Mouse (Mus musculus) c-Kit-negative CD71-positive TER-119-positive erythroid progenitor cells, embryonic 14.5 days (primary cell): Measurements from ENCODE around the gene Pithd1.

Experiments used
- DNase-seq: peaks from one replicate; pipeline ENCODE4 v3.0.0-alpha.2; 2013; ENCODE audit warnings: low read depth, low spot score

The Pithd1 gene

DNA sequence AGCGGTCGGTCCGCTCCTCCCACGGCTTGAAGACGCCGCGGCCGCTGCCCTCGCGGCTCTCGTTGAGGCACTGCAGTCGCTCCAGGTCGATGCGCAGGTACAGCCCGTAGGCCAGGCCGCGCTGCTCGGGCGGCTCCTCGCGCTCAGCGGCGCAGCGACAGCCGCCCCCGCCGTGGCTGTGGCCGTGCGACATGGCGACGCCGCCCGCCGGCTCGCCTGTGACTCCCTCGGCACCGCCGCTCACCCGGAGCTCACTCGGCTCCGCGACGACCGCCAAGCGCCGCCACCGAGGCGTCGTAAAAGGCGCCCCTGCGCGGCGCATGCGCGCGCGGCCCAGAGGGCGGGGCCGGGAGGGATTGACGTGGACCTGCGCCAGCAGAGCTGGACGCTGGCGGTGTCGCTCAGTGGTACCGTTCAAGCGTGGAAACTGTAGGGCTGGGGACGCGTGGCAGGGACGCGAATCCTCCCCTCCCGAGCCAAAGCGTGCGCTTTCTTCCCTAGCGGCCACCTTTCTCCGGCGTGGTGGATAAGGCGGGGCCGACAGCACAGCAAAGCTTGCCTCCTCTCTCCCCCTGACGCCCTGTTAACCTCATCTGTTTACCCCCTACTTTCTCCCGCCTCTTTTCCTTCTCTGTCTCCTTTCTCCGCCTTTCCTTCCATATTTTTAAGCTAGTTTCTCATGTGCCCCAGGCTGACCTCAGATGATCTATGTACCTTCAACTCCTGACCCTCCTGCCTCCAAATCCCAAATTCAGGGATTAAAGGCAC is at the start of gene Pithd1:
Gene Pithd1, minus strand, starts transcription at position 322 of the 768 bp plus-strand sequence.
- DNase-seq = peak; percentile 89

DNA sequence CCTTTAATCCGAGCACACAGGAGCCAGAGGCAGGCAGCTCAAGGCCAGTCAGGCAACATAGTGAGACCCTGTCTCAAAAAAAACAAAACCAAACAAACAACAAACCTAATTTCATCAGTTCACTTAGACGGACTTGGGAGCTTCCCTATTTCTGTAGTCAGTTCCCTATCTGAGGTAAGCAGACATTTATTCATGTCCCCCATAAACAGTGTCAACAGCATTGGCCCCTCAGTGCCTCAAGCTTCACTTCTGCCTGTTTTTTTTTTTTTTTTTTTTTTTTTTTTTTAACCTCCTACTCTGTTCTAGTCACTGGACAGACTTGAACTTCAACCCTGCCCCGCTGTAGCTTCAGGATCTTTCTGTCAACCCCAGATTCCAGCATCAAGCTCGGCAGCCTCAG is 48.0 kb upstream of the Pithd1 start:
- DNase-seq = no peak

DNA sequence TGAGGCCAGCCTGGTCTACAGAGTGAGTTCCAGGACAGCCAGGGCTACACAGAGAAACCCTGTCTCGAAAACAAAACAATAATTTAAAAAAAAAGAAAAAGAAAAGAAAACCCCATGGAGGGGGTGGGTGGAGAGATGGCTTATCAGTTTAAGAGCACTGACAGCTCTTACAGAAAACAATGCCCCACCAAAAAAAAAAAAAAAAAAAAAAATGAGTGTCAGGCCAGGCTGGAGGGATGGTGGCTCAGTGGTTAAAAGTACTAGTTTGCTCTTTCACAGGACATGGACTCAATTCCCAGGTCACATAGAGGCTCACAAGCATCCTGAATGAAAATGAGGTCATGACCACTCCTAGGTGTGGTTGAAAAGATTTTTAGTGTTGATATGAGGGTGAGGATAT is 46.2 kb upstream of the Pithd1 start:
- no peak for DNase-seq

- no peak for DNase-seq
Observed at GRCm38 (mm10) chr4:136030968-136031909, 44.2 kb upstream of the Pithd1 start.

GRCm38 (mm10) chr4:136028689-136029088 is 41.6 kb upstream of the Pithd1 start:
- DNase-seq = peak; percentile 51

GRCm38 (mm10) chr4:136028132-136028564 is 41.1 kb upstream of the Pithd1 start:
- DNase-seq = no peak

GRCm38 (mm10) chr4:136027416-136028131 is 40.5 kb upstream of the Pithd1 start:
- no peak for DNase-seq

DNA sequence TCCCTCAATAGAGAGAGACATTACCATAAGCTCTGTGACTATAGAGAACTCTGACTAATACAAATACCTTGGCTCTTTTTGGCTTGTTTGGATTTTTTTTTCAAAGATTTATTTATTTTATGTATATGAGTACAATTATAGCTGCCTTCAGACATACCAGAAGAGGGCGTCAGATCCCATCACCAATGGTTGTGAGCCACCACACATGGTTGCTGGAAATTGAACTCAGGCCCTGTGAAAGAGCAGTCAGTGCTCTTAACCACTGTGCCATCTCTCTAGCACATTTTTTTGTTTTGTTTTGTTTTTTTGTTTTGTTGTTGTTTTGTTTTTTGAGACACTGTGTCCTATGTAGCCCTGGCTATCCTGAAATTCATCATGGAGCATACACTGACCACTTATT is 38.3 kb upstream of the Pithd1 start:
- DNase-seq = no peak

DNA sequence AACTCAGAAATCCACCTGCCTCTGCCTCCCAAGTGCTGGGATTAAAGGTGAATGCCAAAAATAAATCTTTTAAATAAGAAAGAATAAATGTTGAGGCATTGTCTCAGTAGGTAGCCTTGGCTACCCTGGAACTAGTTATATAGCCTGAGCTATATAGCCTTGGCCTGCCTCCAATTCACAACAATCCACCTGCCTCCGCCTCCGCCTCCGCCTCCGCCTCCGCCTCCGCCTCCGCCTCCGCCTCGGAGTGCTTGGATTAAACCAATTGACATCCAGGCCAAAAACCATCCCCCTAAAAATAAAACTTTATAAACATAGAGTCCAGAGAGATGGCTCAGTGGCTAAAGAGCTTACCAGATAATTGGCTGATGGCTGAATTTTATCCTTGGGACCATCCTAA is 35.9 kb upstream of the Pithd1 start:
- no peak for DNase-seq

DNA sequence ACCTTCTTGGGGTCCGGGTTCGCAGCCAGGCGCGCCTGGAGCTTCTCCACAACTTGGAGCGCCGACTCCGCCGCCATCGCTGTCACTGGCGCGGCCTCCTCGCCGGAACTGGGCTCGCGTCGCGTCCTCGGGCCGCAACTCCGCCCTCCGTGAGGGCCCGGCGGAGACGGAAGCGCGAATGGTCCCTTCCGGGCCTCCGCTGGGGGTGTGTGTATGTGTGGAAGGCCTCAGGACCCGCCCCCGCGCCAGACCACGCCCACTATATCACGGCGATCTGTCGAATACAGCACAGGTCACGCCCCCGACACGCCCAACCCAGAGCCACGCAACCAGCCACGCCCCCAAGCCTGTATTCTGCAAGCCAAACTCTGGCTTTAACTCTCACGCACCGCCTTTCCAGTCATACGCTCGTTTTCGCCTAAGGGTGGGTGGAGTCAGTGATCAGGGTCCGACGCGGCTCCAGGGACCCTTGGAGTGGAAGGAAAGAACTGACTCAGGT is 34.5 kb upstream of the Pithd1 start, which contains the start of gene Eloa:
Gene Eloa, minus strand, starts transcription at position 215 of the 499 bp plus-strand sequence.
- DNase-seq = peak; percentile 99

DNA sequence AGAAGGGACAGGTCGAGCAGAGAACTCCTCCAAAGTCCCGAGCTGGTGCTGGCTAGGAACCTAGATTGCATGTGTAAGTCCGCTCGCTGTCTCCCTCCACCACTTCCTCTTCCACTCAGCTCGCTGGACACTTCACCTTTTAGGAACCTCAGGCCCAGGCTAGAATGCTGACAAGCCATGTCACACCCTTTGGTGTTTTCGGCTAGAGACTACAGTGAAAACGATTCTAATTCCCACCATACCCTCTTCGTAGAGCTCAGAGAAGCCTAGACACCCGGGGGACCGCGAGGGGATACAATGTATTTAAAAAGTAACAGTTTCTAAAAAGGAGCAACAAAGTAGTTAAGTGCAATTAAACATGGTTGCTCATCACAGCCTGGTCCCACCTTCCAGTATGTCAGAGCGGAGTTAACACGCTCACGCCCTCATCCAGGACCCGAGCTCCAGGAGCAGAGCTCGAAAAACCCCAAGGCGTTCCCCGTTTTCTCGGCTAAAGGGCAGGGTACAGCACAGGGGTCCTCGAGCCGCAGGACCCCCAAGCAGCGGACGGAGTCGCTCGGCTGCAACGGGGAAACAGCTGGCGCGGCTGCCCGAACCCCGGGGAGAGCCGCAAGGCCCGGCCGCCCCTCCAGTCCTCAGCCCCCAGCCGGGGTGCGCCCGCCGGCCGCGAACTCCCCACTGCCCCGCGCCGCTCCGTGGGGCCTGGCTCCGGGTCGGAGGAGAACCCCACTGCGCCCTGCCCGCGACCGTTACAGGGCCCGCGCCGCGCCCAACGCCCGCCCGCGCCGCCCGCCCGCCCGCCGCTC is 33.9 kb upstream of the Pithd1 start:
- DNase-seq = peak; percentile 34

DNA sequence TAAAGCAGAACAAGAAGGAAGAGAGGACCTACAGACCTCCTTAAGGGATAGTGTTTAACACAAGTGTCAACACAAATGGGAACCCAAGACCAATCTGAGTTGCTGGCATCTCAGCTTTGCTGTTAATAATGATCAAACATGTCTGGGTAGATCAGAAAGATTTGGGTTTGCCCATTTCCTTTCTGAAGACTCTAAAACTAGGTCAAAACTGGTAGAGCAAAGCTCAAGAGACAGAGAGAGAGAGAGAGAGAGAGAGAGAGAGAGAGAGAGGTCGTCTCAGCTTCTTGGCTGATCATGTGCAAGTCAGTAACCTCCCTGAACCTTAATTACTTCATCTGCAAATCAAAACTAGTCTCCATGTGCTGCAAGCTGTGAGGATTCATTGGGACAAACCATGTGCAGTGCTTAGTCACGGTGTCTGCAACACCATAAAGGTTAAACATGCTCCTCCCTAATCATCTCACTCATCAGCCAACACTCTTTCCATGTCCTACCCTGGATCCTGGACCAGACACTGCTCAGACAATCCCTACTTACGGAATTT is 29.1 kb upstream of the Pithd1 start:
- DNase-seq = no peak

- DNase-seq = no peak
Observed at GRCm38 (mm10) chr4:136010586-136010985, 23.5 kb upstream of the Pithd1 start.

DNA sequence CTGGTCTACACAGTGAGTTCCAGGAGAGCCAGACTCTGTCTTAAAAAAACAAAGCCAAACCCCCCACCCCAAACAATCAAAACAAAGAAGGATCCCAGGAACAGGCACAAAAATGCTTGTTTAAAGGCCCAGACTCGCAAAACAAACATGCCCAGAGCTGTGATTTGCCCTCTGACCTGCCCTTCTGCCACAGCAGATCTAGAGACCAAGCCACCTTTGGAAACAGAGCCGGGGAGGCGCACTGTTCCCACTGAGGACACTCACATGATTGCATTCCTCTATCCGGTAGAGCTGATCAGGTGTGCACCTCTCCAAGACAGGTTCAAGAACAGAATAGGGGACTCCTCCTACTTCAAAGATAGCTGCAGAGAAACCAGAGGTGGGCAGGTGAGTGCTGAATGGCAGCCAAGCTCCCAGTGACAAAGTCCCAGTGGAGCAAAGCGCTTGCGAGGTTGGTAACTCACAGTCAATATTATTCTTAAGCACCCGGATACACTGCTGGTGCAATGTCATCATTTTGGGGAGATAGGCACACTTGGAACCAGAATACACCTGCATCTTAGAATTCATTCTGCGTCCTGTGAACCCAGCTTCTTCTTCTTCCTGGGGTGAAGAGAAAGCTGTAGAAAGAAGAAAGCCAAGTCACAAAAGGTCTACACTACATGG is 21.9 kb upstream of the Pithd1 start:
- DNase-seq = no peak

DNA sequence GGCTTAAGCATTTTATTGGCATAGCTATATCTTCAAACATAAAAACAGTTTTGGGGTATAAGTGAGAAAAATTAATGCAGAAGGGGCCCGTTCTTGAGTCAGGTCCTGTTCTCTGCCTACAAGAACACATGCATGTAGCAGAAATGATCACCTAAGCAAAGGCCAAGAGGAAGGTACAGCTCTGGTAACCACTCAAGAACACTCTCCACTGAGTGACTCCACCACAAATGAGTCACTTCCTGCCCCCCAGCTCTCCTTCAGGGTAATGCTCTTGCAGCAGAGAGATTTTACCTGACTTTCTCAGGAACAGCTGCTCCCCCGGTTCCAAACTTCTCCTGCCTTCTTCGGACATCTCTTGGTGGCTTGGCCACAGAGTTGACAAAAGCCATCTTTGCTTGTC is 19.8 kb upstream of the Pithd1 start:
- DNase-seq = no peak

DNA sequence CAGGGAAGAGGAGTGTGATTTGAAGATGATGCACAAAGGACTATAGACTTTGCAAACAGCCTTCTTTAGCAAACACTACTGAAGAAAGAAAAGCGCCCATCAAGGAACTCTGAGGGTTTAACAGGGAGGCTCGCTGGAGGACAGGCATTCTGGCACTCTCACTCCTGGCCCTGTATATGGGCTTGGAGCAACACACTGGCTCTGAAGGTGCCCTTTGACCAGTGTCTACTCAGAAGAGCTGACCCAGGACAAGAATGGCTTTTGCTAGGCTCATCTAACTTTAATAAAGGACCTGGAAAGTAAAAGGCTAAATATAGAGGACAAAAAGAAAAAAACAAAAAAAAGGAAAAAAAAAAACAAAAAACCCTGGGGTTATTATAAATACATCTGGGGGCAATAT is 17.9 kb upstream of the Pithd1 start:
- DNase-seq = no peak

DNA sequence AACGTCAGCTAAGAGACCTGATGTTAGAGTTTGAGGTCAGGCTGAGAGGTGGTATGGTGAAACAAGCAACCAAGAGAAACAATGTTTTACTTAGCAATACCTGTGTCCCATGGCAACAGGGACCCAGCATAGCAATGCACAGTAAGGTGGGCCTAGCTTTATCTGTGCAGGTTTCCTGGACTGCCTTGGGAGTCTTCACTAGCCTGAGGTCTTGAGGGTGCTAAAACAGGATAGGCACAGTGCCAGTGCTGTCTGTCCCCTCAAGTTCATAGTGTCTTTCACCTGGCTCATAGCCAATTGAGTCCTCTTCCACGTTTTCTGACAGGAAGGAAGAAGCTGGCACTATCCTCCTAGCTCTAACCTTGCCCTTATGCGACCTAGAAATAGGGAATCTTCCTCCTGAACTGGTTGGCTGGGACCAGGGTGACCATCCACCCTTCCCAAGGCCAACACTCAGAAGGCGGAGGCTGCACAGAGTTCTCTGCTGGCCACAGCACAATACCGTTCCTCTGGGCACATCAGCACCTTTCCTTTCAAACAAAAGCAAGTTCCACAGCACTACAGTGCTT is 17.1 kb upstream of the Pithd1 start:
- DNase-seq = no peak

DNA sequence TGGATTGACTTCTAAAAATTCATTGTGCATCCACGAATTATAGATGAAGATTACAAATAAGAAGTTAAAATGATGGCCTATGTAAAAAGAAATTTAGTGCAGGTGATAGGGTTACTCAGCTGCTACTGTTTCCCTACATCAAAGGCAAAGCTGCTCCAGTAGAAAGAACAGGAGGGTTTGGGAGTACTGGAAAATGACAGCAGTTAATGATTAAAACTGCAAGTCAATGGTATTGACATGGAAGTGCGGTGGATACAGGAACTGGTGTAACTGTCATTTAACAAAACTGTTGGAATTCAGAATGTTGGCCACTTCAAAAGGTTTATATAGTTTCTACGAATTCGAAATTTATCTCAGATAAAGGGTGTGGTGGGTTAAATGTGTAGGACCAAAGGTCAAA is 8.1 kb upstream of the Pithd1 start:
- no peak for DNase-seq

DNA sequence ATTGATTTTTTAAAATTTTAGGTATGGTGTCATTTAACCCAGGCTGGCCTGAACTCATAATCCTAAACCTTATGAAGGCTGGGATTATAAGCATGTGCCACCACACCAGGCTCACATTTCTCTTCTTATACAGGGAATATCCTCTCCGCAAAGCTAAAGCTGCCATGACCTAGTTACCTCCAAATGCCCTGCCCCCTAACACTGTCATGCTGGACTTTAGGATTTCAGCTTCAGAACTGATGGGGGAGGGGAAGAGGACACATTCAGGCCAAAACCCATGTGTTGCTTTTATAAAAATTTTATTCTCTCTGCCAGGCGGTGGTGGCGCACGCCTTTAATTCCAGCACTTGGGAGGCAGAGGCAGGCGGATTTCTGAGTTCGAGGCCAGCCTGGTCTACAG is 6.9 kb upstream of the Pithd1 start:
- no peak for DNase-seq

GRCm38 (mm10) chr4:135987714-135988113 is 650 bp upstream of the Pithd1 start:
- DNase-seq = no peak
